Mouse (Mus musculus): Measurements from ENCODE around the gene Nme1. TPM values are rescaled to one million over a fixed set of nuclear protein-coding genes. Genes with fewer than 3 reads are reported as not detected.

Gene Nme1
- 357 and 379 TPM in 2 replicates for polyA plus RNA-seq (2016; fragmentation: Nextera tagmentation; extraction: Ambion mirVana)

DNA sequence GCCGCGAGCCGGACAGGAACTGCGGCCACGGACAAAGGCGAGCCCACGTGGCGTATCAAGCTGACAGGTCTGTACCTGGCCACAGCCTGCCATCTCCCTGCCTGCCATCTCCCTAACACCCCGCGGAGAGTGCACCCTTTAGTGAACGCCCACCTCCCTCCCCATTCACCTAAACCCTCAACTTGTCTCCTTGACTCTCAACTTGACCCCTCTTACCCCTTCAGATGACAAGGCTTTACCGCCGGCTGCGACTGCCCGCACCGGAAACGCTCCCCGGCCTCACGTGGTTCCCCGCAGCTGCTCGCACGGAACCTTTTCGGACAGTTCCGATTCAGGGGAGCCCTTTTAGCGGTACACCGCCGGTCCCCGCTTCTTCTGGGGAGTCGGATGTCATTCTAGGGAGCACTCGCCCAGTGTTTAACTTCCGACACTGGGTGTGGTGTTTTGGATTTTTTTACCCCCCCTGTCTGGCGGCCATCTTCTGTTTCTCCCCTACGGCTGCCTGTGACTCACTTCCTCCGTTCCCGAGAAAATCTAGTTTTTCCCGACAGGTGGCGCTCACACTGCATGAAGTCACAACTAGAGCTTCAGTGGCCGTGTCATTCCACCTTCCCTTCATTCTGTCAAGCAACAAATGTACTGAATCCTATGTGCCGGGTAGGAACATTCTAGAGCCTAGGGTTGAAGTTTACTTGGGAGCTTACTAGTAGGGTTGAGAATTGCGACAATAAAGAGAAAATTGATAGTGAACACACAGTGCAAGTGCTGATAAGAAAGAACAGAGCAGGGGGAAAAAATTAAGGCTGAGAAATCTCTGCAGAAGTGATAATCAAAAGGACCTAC is at the start of gene Nme1, which contains the start of gene Gm20390:
TSS of gene Nme1 (minus strand) at position 517 of the 843 bp plus-strand sequence.
TSS of gene Gm20390 (minus strand) at position 289 of the 843 bp plus-strand sequence.
- Histone ChIP-seq H3K4me1 (peaks cover 21% of the 10 kb centered on the region), H3K36me3 (replicated peaks) (peaks cover 30% of the 10 kb centered on the region), H3K27me3 (ENCODE audit: poor library complexity, severe bottlenecking) (no peaks in the 10 kb centered on the region), H3K9me3 (no peaks in the 10 kb centered on the region), H3K27ac (peak within 1 kb of the TSS; percentile 88), H3K4me3 (peak within 1 kb of the TSS; percentile 67)
- WGBS, result under 1% methylated on average over 40 of the region's 40 CpGs
- DNase-seq (ENCODE audit: extremely low spot score, low spot score), result peak; percentile 96

GRCm38 (mm10) chr11:94003346-94003745 is 35.0 kb upstream of the Nme1 start:
- DNase-seq (ENCODE audit: extremely low spot score, low spot score), result no peak
- Histone ChIP-seq H3K36me3 (replicated peaks) (peaks cover 17% of the 10 kb centered on the region), H3K4me3 (no peak overlapping the region), H3K27ac (no peak overlapping the region), H3K4me1 (peaks cover 3% of the 10 kb centered on the region; the same call in 1 of the 2 replicates), H3K9me3 (no peaks in the 10 kb centered on the region), H3K27me3 (ENCODE audit: poor library complexity, severe bottlenecking) (no peaks in the 10 kb centered on the region)
- WGBS, result 98% methylated on average over 2 of the region's 2 CpGs

- H3K9me3 ChIP-seq, result no peaks in the 10 kb centered on the region
- no peak for DNase-seq (ENCODE audit: extremely low spot score, low spot score)
- peaks cover 13% of the 10 kb centered on the region for H3K36me3 ChIP-seq (replicated peaks)
- no peak overlapping the region for H3K4me3 ChIP-seq
- H3K4me1 ChIP-seq, result peaks cover 34% of the 10 kb centered on the region
- no peaks in the 10 kb centered on the region for H3K27me3 ChIP-seq (ENCODE audit: poor library complexity, severe bottlenecking)
- no peak overlapping the region for H3K27ac ChIP-seq
Measured at GRCm38 (mm10) chr11:93999276-93999675, 31.0 kb upstream of the Nme1 start.

- 43% methylated on average over 13 of the region's 13 CpGs for WGBS
- no peak for DNase-seq (ENCODE audit: extremely low spot score, low spot score)
- Histone ChIP-seq H3K27ac (no peak overlapping the region), H3K9me3 (no peaks in the 10 kb centered on the region), H3K36me3 (replicated peaks) (peaks cover under 1% of the 10 kb centered on the region; the same call in 1 of the 2 replicates), H3K4me1 (peaks cover 34% of the 10 kb centered on the region), H3K4me3 (peak overlapping the region; percentile 97), H3K27me3 (ENCODE audit: poor library complexity, severe bottlenecking) (no peaks in the 10 kb centered on the region)
Measured at GRCm38 (mm10) chr11:93997141-93997775, 28.9 kb upstream of the Nme1 start.

GRCm38 (mm10) chr11:93996306-93997140 is 28.2 kb upstream of the Nme1 start:
- WGBS, result under 1% methylated on average over 58 of the region's 58 CpGs
- Histone ChIP-seq H3K36me3 (replicated peaks) (no peaks in the 10 kb centered on the region), H3K9me3 (no peaks in the 10 kb centered on the region), H3K4me3 (peak overlapping the region; percentile 97), H3K27me3 (ENCODE audit: poor library complexity, severe bottlenecking) (no peaks in the 10 kb centered on the region), H3K4me1 (peaks cover 34% of the 10 kb centered on the region), H3K27ac (peak overlapping the region; percentile 94)
- DNase-seq (ENCODE audit: extremely low spot score, low spot score), result no peak

- under 1% methylated on average over 70 of the region's 70 CpGs for WGBS
- peak within 1 kb of the TSS; percentile 97 for H3K4me3 ChIP-seq
- H3K27ac ChIP-seq, result peak within 1 kb of the TSS; percentile 94
- H3K4me1 ChIP-seq, result peaks cover 34% of the 10 kb centered on the region
- DNase-seq (ENCODE audit: extremely low spot score, low spot score), result peak; percentile 92
- no peaks in the 10 kb centered on the region for H3K36me3 ChIP-seq (replicated peaks)
- H3K27me3 ChIP-seq (ENCODE audit: poor library complexity, severe bottlenecking), result no peaks in the 10 kb centered on the region
- H3K9me3 ChIP-seq, result no peaks in the 10 kb centered on the region
Measured at GRCm38 (mm10) chr11:93995720-93996305, 27.5 kb upstream of the Nme1 start, which contains the start of gene Spag9. TSS of gene Spag9 (plus strand) at chr11:93996091.

DNA sequence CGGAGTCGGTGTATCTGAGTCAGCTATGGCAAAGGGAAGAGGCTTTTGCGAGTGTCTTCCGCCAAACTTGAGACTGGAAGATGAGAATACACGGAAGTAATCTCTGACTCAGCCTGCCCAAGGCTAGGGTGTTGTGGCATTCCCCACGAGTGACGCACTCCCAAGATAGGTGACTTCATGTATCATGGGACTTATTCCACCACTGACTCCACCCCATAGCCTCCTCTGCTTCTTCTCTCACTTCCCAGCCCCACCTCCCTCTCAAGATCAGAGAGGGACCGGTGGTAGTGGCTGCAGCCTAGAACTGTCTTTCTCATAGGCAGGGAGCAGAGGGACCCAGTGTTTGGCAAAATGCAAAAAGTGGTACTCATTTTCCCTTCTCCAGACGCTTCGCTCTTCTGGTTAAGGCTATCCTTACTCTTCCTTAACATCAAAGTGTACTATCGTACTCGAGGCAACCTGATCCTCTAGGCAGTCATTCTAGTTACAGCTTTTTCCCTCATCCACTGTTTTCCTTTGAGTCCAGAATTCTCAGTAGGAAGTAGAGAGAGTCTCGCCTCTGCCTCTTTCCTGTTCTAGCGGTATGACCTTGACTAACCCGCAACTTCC is 26.9 kb upstream of the Nme1 start:
- Histone ChIP-seq H3K27me3 (ENCODE audit: poor library complexity, severe bottlenecking) (no peaks in the 10 kb centered on the region), H3K4me1 (peaks cover 34% of the 10 kb centered on the region), H3K9me3 (no peaks in the 10 kb centered on the region), H3K4me3 (peak overlapping the region; percentile 97), H3K27ac (peak overlapping the region; percentile 94), H3K36me3 (replicated peaks) (no peaks in the 10 kb centered on the region)
- DNase-seq (ENCODE audit: extremely low spot score, low spot score), result peak; percentile 32
- WGBS, result 11% methylated on average over 15 of the region's 15 CpGs

- Histone ChIP-seq H3K9me3 (no peaks in the 10 kb centered on the region), H3K27me3 (ENCODE audit: poor library complexity, severe bottlenecking) (no peaks in the 10 kb centered on the region), H3K4me1 (peaks cover 34% of the 10 kb centered on the region), H3K27ac (0 out of 2 replicates have a peak overlapping the region, but pooled peaks have one; percentile 94), H3K4me3 (peak overlapping the region; percentile 97), H3K36me3 (replicated peaks) (no peaks in the 10 kb centered on the region)
- WGBS, result 65% methylated on average over 5 of the region's 5 CpGs
- no peak for DNase-seq (ENCODE audit: extremely low spot score, low spot score)
Measured at GRCm38 (mm10) chr11:93994531-93994930, 26.2 kb upstream of the Nme1 start.

GRCm38 (mm10) chr11:93988328-93989062 is 20.2 kb upstream of the Nme1 start:
- Histone ChIP-seq H3K27me3 (ENCODE audit: poor library complexity, severe bottlenecking) (no peaks in the 10 kb centered on the region), H3K4me3 (no peak overlapping the region), H3K4me1 (no peaks in the 10 kb centered on the region), H3K36me3 (replicated peaks) (no peaks in the 10 kb centered on the region), H3K27ac (no peak overlapping the region), H3K9me3 (no peaks in the 10 kb centered on the region)
- WGBS, result 72% methylated on average over 12 of the region's 12 CpGs
- DNase-seq (ENCODE audit: extremely low spot score, low spot score), result no peak

- WGBS, result 79% methylated on average over 8 of the region's 8 CpGs
- no peaks in the 10 kb centered on the region for H3K27me3 ChIP-seq (ENCODE audit: poor library complexity, severe bottlenecking)
- DNase-seq (ENCODE audit: extremely low spot score, low spot score), result no peak
- H3K27ac ChIP-seq, result no peak overlapping the region
- no peaks in the 10 kb centered on the region for H3K9me3 ChIP-seq
- no peak overlapping the region for H3K4me3 ChIP-seq
- H3K36me3 ChIP-seq (replicated peaks), result no peaks in the 10 kb centered on the region
- H3K4me1 ChIP-seq, result no peaks in the 10 kb centered on the region
Measured at GRCm38 (mm10) chr11:93987625-93988327, 19.5 kb upstream of the Nme1 start.

DNA sequence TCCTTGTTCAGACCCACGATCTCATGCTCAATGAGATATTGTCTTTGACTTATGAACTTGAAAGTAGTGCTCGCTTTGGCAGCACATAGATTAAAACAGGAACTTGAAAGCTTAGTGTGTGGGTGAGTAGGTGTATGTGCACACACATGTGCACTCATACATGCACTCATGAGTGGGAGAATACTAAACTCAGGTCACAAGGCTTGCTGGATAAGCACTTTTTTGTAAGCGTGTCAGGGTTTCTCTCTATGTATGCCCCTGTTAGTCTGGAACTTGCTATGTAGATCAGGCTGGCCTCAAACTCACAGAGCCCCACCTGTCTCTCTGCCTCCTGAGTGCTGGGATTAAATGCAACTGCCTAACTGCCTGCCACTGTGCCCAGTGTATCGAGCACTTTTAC is 18.7 kb upstream of the Nme1 start:
- DNase-seq (ENCODE audit: extremely low spot score, low spot score), result no peak
- Histone ChIP-seq H3K27ac (no peak overlapping the region), H3K9me3 (no peaks in the 10 kb centered on the region), H3K36me3 (replicated peaks) (no peaks in the 10 kb centered on the region), H3K4me1 (no peaks in the 10 kb centered on the region), H3K4me3 (no peak overlapping the region), H3K27me3 (ENCODE audit: poor library complexity, severe bottlenecking) (no peaks in the 10 kb centered on the region)
- WGBS, result 84% methylated on average over 4 of the region's 4 CpGs
